Mouse (Mus musculus): ENCODE measurements around the gene Miip.
"Not testable (repeated sequence)": the region's sequence is repeated elsewhere in the genome, so short reads cannot be mapped to it uniquely, and the experiment has no call there.

Gene Miip

DNA sequence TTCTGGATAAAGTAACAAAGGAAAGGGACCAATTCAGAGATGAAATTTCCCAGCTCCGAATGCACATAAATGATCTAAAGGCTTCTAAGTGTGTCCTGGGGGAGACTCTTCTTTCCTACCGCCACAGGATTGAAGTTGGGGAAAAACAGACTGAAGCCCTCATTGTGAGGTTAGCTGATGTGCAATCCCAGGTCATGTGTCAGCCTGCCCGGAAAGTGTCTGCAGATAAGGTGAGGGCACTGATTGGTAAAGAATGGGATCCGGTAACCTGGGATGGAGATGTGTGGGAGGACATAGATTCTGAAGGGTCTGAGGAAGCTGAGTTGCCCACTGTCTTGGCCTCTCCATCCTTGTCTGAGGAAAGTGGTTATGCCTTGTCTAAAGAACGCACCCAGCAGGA is 622 bp upstream of the Miip start:
- no peak for DNase-seq (ENCODE audit: low read depth, low spot score)

DNA sequence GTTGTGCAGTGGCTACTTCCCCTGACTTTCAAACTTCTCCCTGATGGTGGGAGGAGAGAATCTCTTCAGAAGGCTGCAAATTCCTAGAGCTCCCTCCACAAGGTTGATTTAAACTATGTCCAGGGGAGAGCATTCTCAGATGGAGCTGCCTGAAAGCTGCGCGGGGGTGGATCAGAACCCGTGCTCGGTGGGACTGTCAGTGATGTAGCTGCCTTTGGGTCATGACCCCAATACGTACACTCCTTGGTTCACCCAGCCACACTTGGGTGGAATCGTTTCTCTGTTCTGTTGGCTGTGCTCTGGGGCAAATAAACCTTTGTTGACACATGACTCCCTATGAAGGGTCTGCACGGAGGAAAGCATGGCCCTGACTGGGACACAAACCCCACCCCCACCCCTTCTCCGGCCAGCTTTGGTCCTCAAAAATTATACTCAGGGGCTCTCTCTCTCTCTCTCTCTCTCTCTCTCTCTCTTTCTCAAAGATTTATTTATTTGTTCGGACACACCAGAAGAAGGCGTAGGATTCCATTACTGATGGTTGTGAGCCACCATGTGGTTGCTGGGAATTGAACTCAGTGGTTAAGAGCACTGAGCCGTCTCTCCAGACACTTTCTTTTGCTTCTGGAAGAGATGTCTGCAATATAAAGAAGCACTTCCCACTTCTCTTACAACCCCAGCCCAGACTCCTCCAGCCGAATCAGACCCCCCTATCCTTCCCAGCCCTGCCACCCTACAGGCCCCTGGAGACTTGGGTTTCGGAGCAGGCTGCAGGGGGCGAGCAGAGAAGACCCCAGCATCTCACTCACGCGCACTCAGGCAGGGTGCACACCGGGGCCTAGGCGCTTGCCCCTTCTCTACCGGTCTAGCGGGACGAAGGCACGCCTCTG is 810 bp downstream of the Miip start:
- DNase-seq (ENCODE audit: low read depth, low spot score) = no peak

DNA sequence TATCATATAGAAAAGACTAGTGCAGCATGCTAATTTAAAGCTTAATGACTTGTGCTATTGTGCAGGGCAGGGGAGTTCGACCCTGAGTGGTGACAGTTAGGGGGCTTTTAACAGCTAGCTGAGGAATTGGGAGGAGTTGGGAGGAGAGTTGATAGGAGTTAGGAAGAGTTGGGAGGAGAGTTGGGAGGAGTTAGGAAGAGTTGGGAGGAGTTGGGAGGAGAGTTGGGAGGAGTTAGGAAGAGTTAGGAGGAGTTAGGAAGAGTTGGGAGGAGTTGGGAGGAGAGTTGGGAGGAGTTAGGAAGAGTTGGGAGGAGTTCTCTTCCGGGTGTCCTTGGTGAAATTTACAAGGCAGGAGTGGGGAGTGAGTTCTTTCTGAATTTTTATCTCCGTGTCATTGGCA is 1.8 kb downstream of the Miip start:
- DNase-seq (ENCODE audit: low read depth, low spot score) = not testable (repeated sequence)

DNA sequence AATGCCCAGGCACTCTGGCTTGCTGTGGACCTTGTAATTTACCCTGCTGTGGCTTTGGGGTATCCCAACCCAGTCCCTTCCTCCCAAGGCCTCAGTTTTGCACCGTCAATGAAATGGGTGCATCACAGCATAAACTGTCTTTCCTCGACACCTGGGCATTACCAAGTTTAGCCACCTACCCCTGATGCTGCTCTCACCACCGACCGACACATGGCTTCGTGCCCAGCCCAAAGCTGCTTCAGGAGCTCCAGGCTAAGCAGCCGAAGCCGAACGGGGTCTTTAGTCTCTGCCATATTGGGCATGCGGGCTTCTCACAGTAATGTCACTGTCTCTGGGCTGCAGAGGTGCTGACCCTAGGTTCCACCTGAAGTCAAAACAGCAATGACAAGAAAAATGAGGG is 2.6 kb downstream of the Miip start:
- DNase-seq (ENCODE audit: low read depth, low spot score) = no peak

DNA sequence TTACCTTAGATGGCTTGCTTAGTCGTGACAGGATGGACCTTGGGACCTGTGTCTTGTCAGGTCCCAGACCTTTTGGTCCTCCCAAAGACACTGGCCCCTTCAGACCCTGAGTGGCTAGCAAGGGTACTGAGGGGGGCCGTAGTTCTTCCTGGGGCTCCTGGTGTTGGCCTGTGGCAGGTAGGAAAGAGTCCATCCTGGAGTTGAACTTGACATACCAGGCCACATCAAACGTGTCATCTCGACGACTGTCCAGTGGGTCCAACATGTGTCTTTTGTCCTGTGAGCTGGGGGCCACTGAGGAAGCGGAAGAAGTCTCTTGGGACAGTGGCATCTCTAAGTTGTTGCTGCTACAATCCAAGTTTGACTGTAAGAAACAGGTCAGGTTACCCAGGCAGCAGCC is 3.0 kb downstream of the Miip start:
- DNase-seq (ENCODE audit: low read depth, low spot score) = no peak

DNA sequence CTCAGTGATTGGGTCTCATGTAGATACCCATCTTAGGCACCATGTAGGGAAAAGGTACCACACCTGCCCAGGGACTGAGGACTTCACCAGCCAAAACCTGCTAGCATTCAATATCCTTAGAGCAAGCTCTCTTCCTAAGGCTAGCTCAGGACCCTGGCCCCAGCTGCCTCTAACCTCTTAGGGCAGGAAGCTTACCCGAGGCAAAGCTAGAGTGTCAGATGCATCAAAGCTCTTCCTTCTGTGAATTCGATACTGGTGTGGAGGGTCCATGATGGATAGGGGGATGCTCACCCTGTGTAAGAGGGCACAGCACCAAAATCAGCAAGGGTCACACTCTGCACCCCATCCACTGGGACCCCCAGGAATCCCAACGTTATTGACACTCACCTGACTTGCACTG is 6.6 kb downstream of the Miip start:
- DNase-seq (ENCODE audit: low read depth, low spot score) = no peak

DNA sequence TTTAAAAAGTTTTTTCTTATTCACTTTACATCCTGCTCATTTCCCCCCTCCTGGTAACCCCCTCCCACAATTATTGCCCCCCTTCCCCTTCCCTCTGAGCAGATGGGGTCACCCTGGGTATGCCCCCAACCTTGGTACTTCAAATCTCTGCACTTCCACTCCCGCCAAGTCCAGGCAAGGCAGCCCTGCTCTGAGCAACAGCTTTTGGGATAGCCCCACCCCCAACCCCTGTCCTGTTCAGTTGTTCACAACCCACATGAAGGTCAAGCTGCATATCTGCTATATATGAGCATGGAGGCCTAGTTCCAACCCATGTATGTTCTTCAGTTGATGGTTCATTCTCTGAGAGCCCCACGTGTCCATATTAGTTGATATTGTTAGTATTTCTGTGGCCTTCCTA is 17.8 kb downstream of the Miip start:
- DNase-seq (ENCODE audit: low read depth, low spot score) = no peak

DNA sequence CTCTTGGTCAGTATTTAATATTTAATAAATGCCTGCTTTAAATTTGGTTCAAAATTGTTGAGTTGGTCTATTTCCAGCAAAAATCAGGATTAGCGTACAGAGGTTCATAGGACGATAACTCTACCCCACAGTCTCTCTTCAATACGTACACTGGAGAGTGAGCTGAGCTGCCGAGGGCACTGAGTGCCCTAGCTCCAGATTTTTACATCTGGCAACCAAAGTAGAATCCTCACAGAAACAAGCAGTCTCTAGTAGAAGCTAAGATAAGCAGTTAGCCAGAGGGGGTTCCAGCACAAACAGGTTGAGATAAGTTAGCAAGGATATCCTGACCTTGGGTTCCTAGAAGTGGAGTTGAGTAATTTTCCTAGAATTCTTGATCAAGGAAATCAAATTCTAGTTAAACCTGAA is 20.0 kb downstream of the Miip start:
- DNase-seq (ENCODE audit: low read depth, low spot score) = no peak

DNA sequence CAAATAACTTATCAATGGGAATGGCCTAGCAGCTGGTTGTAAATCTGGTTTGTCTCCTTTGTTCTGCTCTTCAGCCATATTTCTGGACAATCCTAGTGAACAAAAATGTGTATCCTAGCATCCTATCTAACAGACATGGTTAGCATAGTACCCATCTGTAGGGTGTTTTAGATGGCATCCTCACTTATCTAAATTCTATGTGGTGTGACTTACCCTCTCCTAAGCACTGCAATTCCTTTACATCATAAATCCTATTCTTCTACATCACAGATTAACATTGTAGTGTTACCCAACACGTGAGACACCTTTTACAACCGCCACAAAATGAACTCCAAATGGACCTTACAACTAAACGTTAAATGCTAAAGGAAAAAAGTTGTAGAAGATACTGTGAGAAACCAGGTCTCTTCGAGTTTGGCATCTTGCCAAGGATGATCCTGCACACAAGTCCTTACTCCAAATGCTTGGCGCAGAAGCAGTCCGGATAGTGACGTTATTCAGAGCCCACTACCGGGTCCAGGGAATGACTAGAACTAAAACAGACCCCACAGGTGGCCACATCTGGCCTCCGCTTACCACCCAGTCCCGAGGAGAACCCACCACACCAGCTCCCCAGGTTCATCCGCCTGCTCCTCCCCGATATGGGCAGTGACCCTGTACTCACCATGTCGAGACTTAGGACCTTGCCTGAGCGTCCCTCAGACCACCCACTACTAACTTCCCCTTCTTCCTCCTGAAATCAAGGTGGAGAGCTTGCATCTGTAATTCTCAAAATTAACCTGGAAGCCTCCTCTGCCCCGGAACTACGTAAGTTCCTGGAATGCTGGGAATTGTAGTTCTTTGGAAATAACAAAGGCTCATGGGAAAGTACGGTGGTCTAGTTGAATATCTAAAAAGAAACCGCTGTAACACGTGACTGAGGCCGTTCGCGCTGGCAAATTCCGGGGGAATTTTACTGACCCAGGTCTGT is 20.7 kb downstream of the Miip start, which contains the start of gene Zfp933:
TSS of gene Zfp933 (minus strand) at position 753 of the 970 bp plus-strand sequence.
- DNase-seq (ENCODE audit: low read depth, low spot score) = peak; percentile 82

DNA sequence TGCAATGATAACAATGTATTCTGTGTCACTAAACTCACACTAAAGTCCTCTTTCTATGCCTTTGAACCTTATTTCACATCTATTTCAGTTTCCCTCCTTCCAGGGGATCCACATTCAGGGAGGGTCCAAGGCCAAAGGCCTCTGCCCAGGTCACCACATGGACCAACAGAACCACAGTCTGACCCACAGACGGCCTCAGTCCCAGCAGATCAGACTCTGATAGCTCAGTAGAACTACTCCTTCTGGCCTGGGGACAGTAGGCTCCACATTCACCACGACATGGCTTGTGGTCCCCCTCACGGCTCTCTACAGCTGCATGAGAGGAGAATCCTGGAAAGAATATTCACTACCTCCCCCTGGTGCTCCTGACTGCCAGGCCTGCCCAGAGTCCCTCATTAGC is 25.7 kb downstream of the Miip start:
- DNase-seq (ENCODE audit: low read depth, low spot score) = no peak

DNA sequence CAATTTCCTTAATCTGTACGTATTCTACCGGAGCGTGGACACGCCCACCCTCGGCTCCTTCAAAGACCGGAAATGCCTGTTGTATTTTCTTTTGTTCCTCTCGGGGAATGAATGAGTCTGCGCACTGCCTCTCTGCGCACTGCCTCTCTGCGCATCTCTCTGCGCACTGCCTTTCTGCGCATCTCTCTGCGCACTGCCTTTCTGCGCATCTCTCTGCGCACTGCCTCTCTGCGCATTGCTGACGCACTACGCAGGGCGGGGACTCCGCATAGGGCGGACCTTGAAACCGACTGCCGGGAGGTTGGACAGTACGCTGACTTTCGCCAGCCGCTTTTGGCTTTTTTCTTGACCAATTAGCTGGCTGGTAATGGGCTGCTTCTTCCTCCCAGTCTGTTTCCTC is 29.3 kb downstream of the Miip start:
- not testable (repeated sequence) for DNase-seq (ENCODE audit: low read depth, low spot score)

DNA sequence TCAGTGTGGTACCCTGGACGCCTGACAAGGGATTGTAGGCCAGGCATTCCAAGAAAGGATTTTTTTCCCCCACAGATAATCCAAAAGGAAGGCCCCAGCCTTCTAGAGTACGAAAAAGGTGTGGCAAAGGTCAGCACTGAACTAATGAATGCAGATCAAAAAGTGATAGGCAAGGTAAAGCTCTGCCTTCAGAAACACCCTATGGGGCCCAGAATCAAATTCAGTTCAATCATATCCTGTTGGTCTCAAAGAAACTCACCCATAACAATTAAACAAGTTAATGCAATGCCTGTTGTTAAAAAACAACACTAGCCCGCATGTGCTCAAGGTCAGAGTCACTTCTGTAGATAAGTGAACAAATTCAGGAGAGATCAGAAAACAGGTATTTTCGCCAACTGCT is 44.2 kb downstream of the Miip start:
- DNase-seq (ENCODE audit: low read depth, low spot score) = no peak

DNA sequence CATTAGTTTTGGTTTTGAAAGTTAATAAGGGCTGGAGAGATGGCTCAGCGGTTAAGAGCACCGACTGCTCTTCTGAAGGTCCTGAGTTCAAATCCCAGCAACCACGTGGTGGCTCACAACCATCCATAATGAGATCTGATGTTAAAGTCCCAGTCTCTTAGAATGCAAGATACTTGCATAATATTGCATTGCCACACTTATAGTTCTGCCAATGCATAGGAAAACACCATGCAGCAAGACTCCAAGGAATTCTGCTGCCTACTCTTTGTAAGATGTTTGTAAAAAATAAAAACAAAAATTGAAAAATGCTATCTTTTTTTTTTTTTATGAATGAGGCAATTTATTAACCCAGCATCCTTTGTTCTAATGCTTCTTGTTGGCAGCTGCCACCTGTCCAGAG is 47.2 kb downstream of the Miip start:
- DNase-seq (ENCODE audit: low read depth, low spot score) = not testable (repeated sequence)

DNA sequence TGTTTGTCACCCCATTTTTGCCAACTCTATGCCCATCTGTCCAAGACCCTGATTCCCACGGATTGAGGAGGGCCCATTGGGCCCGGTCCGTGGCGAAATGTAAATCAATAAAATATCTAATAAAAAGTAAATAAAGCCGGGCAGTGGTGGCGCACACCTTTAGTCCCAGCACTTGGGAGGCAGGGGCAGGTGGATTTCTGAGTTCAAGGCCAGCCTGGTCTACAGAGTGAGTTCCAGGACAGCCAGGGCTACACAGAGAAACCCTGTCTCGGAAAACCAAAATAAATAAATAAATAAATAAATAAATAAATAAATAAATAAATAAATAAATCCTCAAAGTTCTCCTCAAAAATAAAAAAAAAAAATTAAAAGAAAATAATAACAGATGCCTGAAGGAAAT is 49.0 kb downstream of the Miip start:
- DNase-seq (ENCODE audit: low read depth, low spot score) = not testable (repeated sequence)

DNA sequence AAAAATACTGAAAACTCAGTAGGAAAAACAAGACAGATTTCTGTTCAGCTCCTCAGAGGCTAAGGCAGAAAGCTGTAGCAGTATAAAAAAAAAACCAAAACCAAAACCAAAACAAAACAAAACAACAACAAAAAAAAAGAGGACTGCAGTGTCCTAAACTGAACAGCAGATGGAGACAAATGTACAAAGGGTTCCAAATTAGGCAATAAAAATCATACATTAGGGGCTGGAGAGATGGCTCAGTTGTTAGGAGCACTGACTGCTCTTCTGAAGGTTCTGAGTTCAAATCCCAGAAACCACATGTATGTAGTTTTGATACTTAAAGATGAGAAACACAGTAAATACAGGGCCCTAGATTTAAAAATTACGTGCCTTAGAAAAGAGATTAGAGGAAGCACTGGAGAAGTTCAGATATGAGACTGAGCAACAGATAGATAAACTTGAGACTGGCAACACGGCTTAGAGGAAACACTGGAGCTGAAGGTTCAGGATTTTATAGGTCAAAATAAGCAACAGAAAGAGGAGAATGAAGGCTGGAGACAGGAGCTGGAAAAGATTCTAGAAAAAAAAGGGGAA is 53.9 kb downstream of the Miip start:
- DNase-seq (ENCODE audit: low read depth, low spot score) = no peak

DNA sequence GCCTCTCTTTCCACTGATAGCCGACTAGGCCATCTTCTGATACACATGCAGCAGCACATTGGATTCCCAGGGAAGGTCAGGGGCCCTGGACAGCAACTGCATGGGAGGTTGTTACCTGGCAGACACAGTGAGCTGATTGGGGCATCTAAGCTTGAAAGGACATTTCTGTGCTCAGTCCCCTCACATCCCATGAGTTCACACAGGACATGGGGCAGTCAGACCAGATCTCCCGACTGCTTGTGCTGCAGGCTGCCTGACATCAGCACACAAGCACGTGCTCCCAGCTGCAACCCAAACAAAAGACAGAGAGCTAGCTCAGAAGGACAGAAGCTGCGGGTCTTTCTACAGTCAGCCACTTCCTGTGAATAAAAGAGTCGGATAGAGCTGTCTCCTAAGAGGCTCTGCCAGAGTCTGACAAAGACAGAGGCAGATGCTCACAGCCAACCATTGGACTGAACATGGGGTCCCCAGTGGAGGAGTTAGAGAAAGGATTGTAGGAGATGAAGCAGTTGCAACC is 55.3 kb downstream of the Miip start:
- DNase-seq (ENCODE audit: low read depth, low spot score) = no peak

All from retina, postnatal 7 days (tissue).